Mouse (Mus musculus) cerebellum, postnatal 25 days (tissue): ENCODE data around the gene Mgat4e.

Source experiments
- DNase-seq, 2 experiments: peaks; one replicate each; pipeline ENCODE4 v3.0.0; 2021; ENCODE audit warnings: mixed read lengths in 2 of 2

The Mgat4e gene

GRCm38 (mm10) chr1:134549632-134550132, at the start of gene Mgat4e:
TSS of gene Mgat4e (minus strand) at chr1:134549682.
- no peak for DNase-seq

- no peak for DNase-seq
Observed at GRCm38 (mm10) chr1:134597339-134598054, 48.0 kb upstream of the Mgat4e start.

- no peak for DNase-seq
Observed at GRCm38 (mm10) chr1:134591773-134592172, 42.3 kb upstream of the Mgat4e start.

GRCm38 (mm10) chr1:134589676-134590075, 40.2 kb upstream of the Mgat4e start:
- DNase-seq: no peak

- DNase-seq: no peak
Observed at GRCm38 (mm10) chr1:134583560-134583959, 34.1 kb upstream of the Mgat4e start.

- no peak for DNase-seq
Observed at GRCm38 (mm10) chr1:134580796-134581195, 31.3 kb upstream of the Mgat4e start.

GRCm38 (mm10) chr1:134577384-134578120, 28.1 kb upstream of the Mgat4e start:
- peak; percentile 27 to 54 for DNase-seq

GRCm38 (mm10) chr1:134573932-134574315, 24.4 kb upstream of the Mgat4e start:
- no peak for DNase-seq

- DNase-seq: no peak
Observed at GRCm38 (mm10) chr1:134573300-134573931, 23.9 kb upstream of the Mgat4e start.

- no peak for DNase-seq
Observed at GRCm38 (mm10) chr1:134570631-134571030, 21.1 kb upstream of the Mgat4e start.

- DNase-seq: no peak
Observed at GRCm38 (mm10) chr1:134570171-134570570, 20.7 kb upstream of the Mgat4e start.

GRCm38 (mm10) chr1:134567511-134567910, 18.0 kb upstream of the Mgat4e start:
- no peak for DNase-seq

GRCm38 (mm10) chr1:134563726-134564125, 14.2 kb upstream of the Mgat4e start:
- no peak for DNase-seq

GRCm38 (mm10) chr1:134562457-134562856, 13.0 kb upstream of the Mgat4e start:
- DNase-seq: no peak

GRCm38 (mm10) chr1:134561770-134562143, 12.3 kb upstream of the Mgat4e start:
- no peak for DNase-seq

- peak; percentile 47 to 58 for DNase-seq
Observed at GRCm38 (mm10) chr1:134560801-134561769, 11.6 kb upstream of the Mgat4e start.

- DNase-seq: peak in 1 of 2 experiments; percentile 62
Observed at GRCm38 (mm10) chr1:134560396-134560795, 10.9 kb upstream of the Mgat4e start.

- peak; percentile 95 for DNase-seq
Observed at GRCm38 (mm10) chr1:134559976-134560375, 10.5 kb upstream of the Mgat4e start, which contains the start of gene Kdm5b. TSS of gene Kdm5b (plus strand) at chr1:134560171.

- DNase-seq: no peak
Observed at GRCm38 (mm10) chr1:134559226-134559625, 9.7 kb upstream of the Mgat4e start.

GRCm38 (mm10) chr1:134558511-134558910, 9.0 kb upstream of the Mgat4e start:
- DNase-seq: no peak

- DNase-seq: peak; percentile 96 to 98
Observed at GRCm38 (mm10) chr1:134556671-134557218, 7.3 kb upstream of the Mgat4e start.
